Mouse (Mus musculus) liver, adult 2 months (tissue): ENCODE data around the gene Cyb5b. TPM values are rescaled to one million over a fixed set of nuclear protein-coding genes. Genes with fewer than 3 reads are reported as not detected.
A peak's percentile ranks its signal among the peaks of the same experiment; 100 is the strongest.

Experiments used
- DNase-seq: peaks from one replicate; pipeline ENCODE4 v3.0.0-alpha.2; 2011; ENCODE audit warnings: low read depth, low spot score; ENCODE audit errors: extremely low read depth
- H3K27ac ChIP-seq: fragments of 200-500 bp; replicated peaks from 2 replicates; pipeline ENCODE4 v1.5.1; 2012; ENCODE audit warnings: low read depth, mild to moderate bottlenecking, control low read depth, inconsistent platforms, low read length; ENCODE audit not compliant: insufficient read depth
- H3K27me3 ChIP-seq: fragments of 200-500 bp; 2 replicates; pipeline ENCODE4 v1.6.1; 2012; ENCODE audit warnings: mild to moderate bottlenecking, moderate library complexity, low read length, inconsistent platforms; ENCODE audit not compliant: control insufficient read depth, insufficient read depth
- H3K36me3 ChIP-seq: fragments of 200-500 bp; 2 replicates; pipeline ENCODE4 v1.6.1; 2012; ENCODE audit warnings: low read length, inconsistent platforms; ENCODE audit not compliant: control insufficient read depth, insufficient read depth
- H3K4me1 ChIP-seq: fragments of 200-500 bp; 2 replicates; pipeline ENCODE4 v1.6.1; 2011; ENCODE audit warnings: low read length; ENCODE audit not compliant: control insufficient read depth, insufficient read depth
- H3K4me3 ChIP-seq: fragments of 200-500 bp; 2 replicates; pipeline ENCODE4 v1.5.1; 2011; ENCODE audit warnings: low read depth, mild to moderate bottlenecking, control low read depth, low read length, moderate library complexity; ENCODE audit not compliant: insufficient read depth
- H3K79me2 ChIP-seq: fragments of 200-500 bp; 2 replicates; pipeline ENCODE4 v1.6.1; 2012; ENCODE audit warnings: inconsistent platforms, mild to moderate bottlenecking, low read length, moderate library complexity; ENCODE audit not compliant: control insufficient read depth, insufficient read depth
- H3K9ac ChIP-seq: fragments of 200-500 bp; 2 replicates; pipeline ENCODE4 v1.6.1; 2012; ENCODE audit warnings: low read depth, mild to moderate bottlenecking, control low read depth, inconsistent platforms, low read length
- CTCF ChIP-seq: fragments of 200-500 bp; IDR thresholded peaks from 2 replicates; pipeline ENCODE4 v1.5.1; 2011; ENCODE audit warnings: low read depth, low read length, control low read depth
- POLR2A ChIP-seq: fragments of 200-500 bp; IDR thresholded peaks from 2 replicates; pipeline ENCODE4 v1.6.1; 2011; ENCODE audit warnings: low read length, control low read depth; ENCODE audit not compliant: insufficient read depth; ENCODE audit errors: extremely low read depth
- WGBS: fragments of 180-500 bp; shearing (Covaris S2); methylation state at CpG from one replicate; pipeline ENCODE4 v1.1.7; 2018; 5-methylcytosine and 5-hydroxymethylcytosine counted together
- polyA plus RNA-seq: library from polyadenylated mRNA; depleted of rRNA; stranded (reverse); fragments of >200 nt; gene quantifications from 2 replicates; pipeline ENCODE4 v1.2.3, GENCODE M21; 2012
- total RNA-seq: library from RNA; depleted of rRNA; stranded (reverse); fragments of >200 nt; gene quantifications from 2 replicates; pipeline ENCODE4 v1.2.3, GENCODE M21; 2014

Gene Cyb5b
- total and polyA plus RNA-seq, 2 experiments, result 223 to 256 TPM

GRCm38 (mm10) chr8:107116023-107116422, 34.4 kb upstream of the Cyb5b start:
- Histone ChIP-seq H3K4me1 (peaks cover 14% of the 10 kb centered on the region), H3K4me3 (no peak overlapping the region), H3K36me3 (no peaks in the 10 kb centered on the region), H3K27me3 (no peaks in the 10 kb centered on the region), H3K9ac (no peak overlapping the region), H3K79me2 (no peaks in the 10 kb centered on the region), H3K27ac (peak overlapping the region; percentile 30; the same call in 1 of the 2 replicates)
- 3% methylated on average over 11 of the region's 11 CpGs for WGBS
- peak; percentile 77 for DNase-seq
- no peak for TF ChIP-seq POLR2A
- peak; percentile 64 for TF ChIP-seq CTCF

- 25% methylated on average over 2 of the region's 2 CpGs for whole genome bisulfite sequencing
- Histone ChIP-seq H3K4me1 (peaks cover 15% of the 10 kb centered on the region), H3K36me3 (no peaks in the 10 kb centered on the region), H3K9ac (no peak overlapping the region), H3K27me3 (no peaks in the 10 kb centered on the region), H3K27ac (no peak overlapping the region), H3K4me3 (no peak overlapping the region), H3K79me2 (no peaks in the 10 kb centered on the region)
- DNase-seq, result peak; percentile 98
- TF ChIP-seq POLR2A, result no peak
- TF ChIP-seq CTCF, result no peak
Measured at GRCm38 (mm10) chr8:107117019-107117418, 33.4 kb upstream of the Cyb5b start.

GRCm38 (mm10) chr8:107118803-107119233, 31.6 kb upstream of the Cyb5b start:
- WGBS, result 22% methylated on average over 7 of the region's 7 CpGs
- no peaks in the 10 kb centered on the region for H3K36me3 ChIP-seq
- TF ChIP-seq CTCF (no peak), POLR2A (no peak)
- peak overlapping the region; percentile 71 for H3K27ac ChIP-seq
- peaks cover 23% of the 10 kb centered on the region for H3K4me1 ChIP-seq
- no peaks in the 10 kb centered on the region for H3K27me3 ChIP-seq
- H3K9ac ChIP-seq, result no peak overlapping the region
- DNase-seq, result peak; percentile 89
- no peak overlapping the region for H3K4me3 ChIP-seq
- no peaks in the 10 kb centered on the region for H3K79me2 ChIP-seq

GRCm38 (mm10) chr8:107119412-107119811, 31.0 kb upstream of the Cyb5b start:
- Histone ChIP-seq H3K4me3 (no peak overlapping the region), H3K36me3 (no peaks in the 10 kb centered on the region), H3K79me2 (no peaks in the 10 kb centered on the region), H3K27ac (peak overlapping the region; percentile 71), H3K4me1 (peaks cover 23% of the 10 kb centered on the region), H3K27me3 (no peaks in the 10 kb centered on the region), H3K9ac (no peak overlapping the region)
- TF ChIP-seq CTCF (no peak), POLR2A (no peak)
- DNase-seq, result no peak
- WGBS, result 90% methylated on average over 9 of the region's 9 CpGs

- H3K27ac ChIP-seq, result no peak overlapping the region
- TF ChIP-seq POLR2A, result no peak
- peak; percentile 16; the same call in 1 of the 2 replicates for TF ChIP-seq CTCF
- H3K9ac ChIP-seq, result no peak overlapping the region
- no peaks in the 10 kb centered on the region for H3K79me2 ChIP-seq
- DNase-seq, result no peak
- H3K27me3 ChIP-seq, result no peaks in the 10 kb centered on the region
- peaks cover 23% of the 10 kb centered on the region for H3K4me1 ChIP-seq
- no peak overlapping the region for H3K4me3 ChIP-seq
- H3K36me3 ChIP-seq, result no peaks in the 10 kb centered on the region
Measured at GRCm38 (mm10) chr8:107120806-107121205, 29.6 kb upstream of the Cyb5b start.

- H3K79me2 ChIP-seq, result no peaks in the 10 kb centered on the region
- peak overlapping the region; percentile 49; the same call in 1 of the 2 replicates for H3K27ac ChIP-seq
- H3K27me3 ChIP-seq, result no peaks in the 10 kb centered on the region
- 37% methylated on average over 7 of the region's 7 CpGs for WGBS
- TF ChIP-seq CTCF (no peak), POLR2A (no peak)
- H3K9ac ChIP-seq, result no peak overlapping the region
- peaks cover 18% of the 10 kb centered on the region for H3K4me1 ChIP-seq
- DNase-seq, result peak; percentile 84
- no peak overlapping the region for H3K4me3 ChIP-seq
- H3K36me3 ChIP-seq, result no peaks in the 10 kb centered on the region
Measured at GRCm38 (mm10) chr8:107121681-107122291, 28.7 kb upstream of the Cyb5b start.
